Mouse (Mus musculus): ENCODE results near the gene Hsf2.

Hsf2 gene

GRCm38 (mm10) chr10:57485908-57486541 lies at the start of gene Hsf2:
Gene Hsf2, plus strand, starts transcription at chr10:57486385.
- DNase-seq, result peak; percentile 98

- DNase-seq, result no peak
Observed at GRCm38 (mm10) chr10:57437898-57438297, 48.3 kb upstream of the Hsf2 start.

GRCm38 (mm10) chr10:57441049-57441448 lies 45.1 kb upstream of the Hsf2 start:
- no peak for DNase-seq

GRCm38 (mm10) chr10:57444392-57444791 lies 41.8 kb upstream of the Hsf2 start:
- no peak for DNase-seq

GRCm38 (mm10) chr10:57445655-57446054 lies 40.5 kb upstream of the Hsf2 start:
- DNase-seq, result no peak

GRCm38 (mm10) chr10:57447657-57448050 lies 38.5 kb upstream of the Hsf2 start:
- no peak for DNase-seq

- DNase-seq, result peak; percentile 79
Observed at GRCm38 (mm10) chr10:57448051-57448716, 38.0 kb upstream of the Hsf2 start.

- peak; percentile 69 for DNase-seq
Observed at GRCm38 (mm10) chr10:57463298-57463697, 22.9 kb upstream of the Hsf2 start.

GRCm38 (mm10) chr10:57465768-57466167 lies 20.4 kb upstream of the Hsf2 start:
- no peak for DNase-seq

- no peak for DNase-seq
Observed at GRCm38 (mm10) chr10:57477121-57477843, 8.9 kb upstream of the Hsf2 start.

GRCm38 (mm10) chr10:57481717-57482116 lies 4.5 kb upstream of the Hsf2 start:
- no peak for DNase-seq

- DNase-seq, result no peak
Observed at GRCm38 (mm10) chr10:57484741-57485140, 1.4 kb upstream of the Hsf2 start.

GRCm38 (mm10) chr10:57486542-57487071 lies 422 bp downstream of the Hsf2 start:
- no peak for DNase-seq

GRCm38 (mm10) chr10:57487201-57487600 lies 1.0 kb downstream of the Hsf2 start:
- peak; percentile 72 for DNase-seq

GRCm38 (mm10) chr10:57488591-57488990 lies 2.4 kb downstream of the Hsf2 start:
- no peak for DNase-seq

- no peak for DNase-seq
Observed at GRCm38 (mm10) chr10:57492050-57492449, 5.9 kb downstream of the Hsf2 start.

GRCm38 (mm10) chr10:57499414-57500156 lies 13.4 kb downstream of the Hsf2 start:
- no peak for DNase-seq

GRCm38 (mm10) chr10:57514616-57515015 lies 28.4 kb downstream of the Hsf2 start:
- no peak for DNase-seq

GRCm38 (mm10) chr10:57515278-57515677 lies 29.1 kb downstream of the Hsf2 start:
- no peak for DNase-seq

GRCm38 (mm10) chr10:57526469-57526868 lies 40.3 kb downstream of the Hsf2 start:
- DNase-seq, result no peak

GRCm38 (mm10) chr10:57531076-57531475 lies 44.9 kb downstream of the Hsf2 start:
- DNase-seq, result no peak

- DNase-seq, result no peak
Observed at GRCm38 (mm10) chr10:57531616-57532217, 45.5 kb downstream of the Hsf2 start.

All from retina, postnatal 1 day (tissue).